Mouse (Mus musculus): ENCODE measurements around the gene Dtnbp1. TPM values are rescaled to one million over a fixed set of nuclear protein-coding genes. Genes with fewer than 3 reads are reported as not detected.

The Dtnbp1 gene
- polyA plus RNA-seq, 1 experiment from 2014 or later: 63.5 TPM

- Histone ChIP-seq H3K36me3 (ENCODE audit: control insufficient read depth, insufficient read depth, low read length) (0 out of 2 replicates have a peak, but pooled peaks cover 3% of the 10 kb centered on the region), H3K27ac (ENCODE audit: low read length) (no peak overlapping the region), H3K27me3 (ENCODE audit: control insufficient read depth, insufficient read depth, low read depth, low read length) (no peaks in the 10 kb centered on the region), H3K9me3 (ENCODE audit: control insufficient read depth, low read length) (no peaks in the 10 kb centered on the region), H3K4me2 (ENCODE audit: low read depth, low read length) (no peak overlapping the region), H3K4me1 (replicated peaks; ENCODE audit: control insufficient read depth, insufficient read depth, low read length) (peaks cover 10% of the 10 kb centered on the region), H3K9ac (ENCODE audit: low read length) (no peak overlapping the region), H3K4me3 (ENCODE audit: low read length) (no peak overlapping the region)
- no peak for ATAC-seq (ENCODE audit: low read depth)
- 67% methylated on average over 4 of the region's 4 CpGs for whole genome bisulfite sequencing
Measured at GRCm38 (mm10) chr13:44991936-44992335, 10.0 kb downstream of the Dtnbp1 start.

GRCm38 (mm10) chr13:44990073-44990682 lies 11.8 kb downstream of the Dtnbp1 start:
- H3K9ac ChIP-seq (ENCODE audit: low read length): no peak overlapping the region
- H3K9me3 ChIP-seq (ENCODE audit: control insufficient read depth, low read length): no peaks in the 10 kb centered on the region
- no peak for ATAC-seq (ENCODE audit: low read depth)
- no peak overlapping the region for H3K4me3 ChIP-seq (ENCODE audit: low read length)
- no peak overlapping the region for H3K4me2 ChIP-seq (ENCODE audit: low read depth, low read length)
- 77% methylated on average over 7 of the region's 7 CpGs for WGBS
- peaks cover 13% of the 10 kb centered on the region for H3K4me1 ChIP-seq (replicated peaks; ENCODE audit: control insufficient read depth, insufficient read depth, low read length)
- H3K27me3 ChIP-seq (ENCODE audit: control insufficient read depth, insufficient read depth, low read depth, low read length): no peaks in the 10 kb centered on the region
- H3K36me3 ChIP-seq (ENCODE audit: control insufficient read depth, insufficient read depth, low read length): 0 out of 2 replicates have a peak, but pooled peaks cover 3% of the 10 kb centered on the region
- no peak overlapping the region for H3K27ac ChIP-seq (ENCODE audit: low read length)

- ATAC-seq (ENCODE audit: low read depth): no peak
- Histone ChIP-seq H3K9me3 (ENCODE audit: control insufficient read depth, low read length) (no peaks in the 10 kb centered on the region), H3K4me1 (replicated peaks; ENCODE audit: control insufficient read depth, insufficient read depth, low read length) (0 out of 2 replicates have a peak, but pooled peaks cover 3% of the 10 kb centered on the region), H3K4me2 (ENCODE audit: low read depth, low read length) (no peak overlapping the region), H3K9ac (ENCODE audit: low read length) (no peak overlapping the region), H3K27ac (ENCODE audit: low read length) (no peak overlapping the region), H3K4me3 (ENCODE audit: low read length) (no peak overlapping the region), H3K36me3 (ENCODE audit: control insufficient read depth, insufficient read depth, low read length) (peaks cover 3% of the 10 kb centered on the region; the same call in 1 of the 2 replicates), H3K27me3 (ENCODE audit: control insufficient read depth, insufficient read depth, low read depth, low read length) (no peaks in the 10 kb centered on the region)
- 57% methylated on average over 2 of the region's 2 CpGs for WGBS
Measured at GRCm38 (mm10) chr13:44986352-44986751, 15.6 kb downstream of the Dtnbp1 start.

- Histone ChIP-seq H3K4me1 (replicated peaks; ENCODE audit: control insufficient read depth, insufficient read depth, low read length) (0 out of 2 replicates have a peak, but pooled peaks cover 3% of the 10 kb centered on the region), H3K4me3 (ENCODE audit: low read length) (no peak overlapping the region), H3K36me3 (ENCODE audit: control insufficient read depth, insufficient read depth, low read length) (peaks cover 5% of the 10 kb centered on the region; the same call in 1 of the 2 replicates), H3K27me3 (ENCODE audit: control insufficient read depth, insufficient read depth, low read depth, low read length) (no peaks in the 10 kb centered on the region), H3K27ac (ENCODE audit: low read length) (no peak overlapping the region), H3K4me2 (ENCODE audit: low read depth, low read length) (no peak overlapping the region), H3K9me3 (ENCODE audit: control insufficient read depth, low read length) (no peaks in the 10 kb centered on the region), H3K9ac (ENCODE audit: low read length) (no peak overlapping the region)
- ATAC-seq (ENCODE audit: low read depth): no peak
- 61% methylated on average over 2 of the region's 2 CpGs for WGBS
Measured at GRCm38 (mm10) chr13:44985321-44985720, 16.6 kb downstream of the Dtnbp1 start.

- H3K27me3 ChIP-seq (ENCODE audit: control insufficient read depth, insufficient read depth, low read depth, low read length): no peaks in the 10 kb centered on the region
- 78% methylated on average over 5 of the region's 5 CpGs for WGBS
- H3K9ac ChIP-seq (ENCODE audit: low read length): no peak overlapping the region
Measured at GRCm38 (mm10) chr13:44983635-44984401, 18.1 kb downstream of the Dtnbp1 start.

GRCm38 (mm10) chr13:44982799-44983198 lies 19.1 kb downstream of the Dtnbp1 start:
- Histone ChIP-seq H3K4me3 (ENCODE audit: low read length) (no peak overlapping the region), H3K27ac (ENCODE audit: low read length) (no peak overlapping the region), H3K9ac (ENCODE audit: low read length) (no peak overlapping the region), H3K36me3 (ENCODE audit: control insufficient read depth, insufficient read depth, low read length) (peaks cover 2% of the 10 kb centered on the region; the same call in 1 of the 2 replicates), H3K9me3 (ENCODE audit: control insufficient read depth, low read length) (no peaks in the 10 kb centered on the region), H3K27me3 (ENCODE audit: control insufficient read depth, insufficient read depth, low read depth, low read length) (no peaks in the 10 kb centered on the region), H3K4me2 (ENCODE audit: low read depth, low read length) (no peak overlapping the region), H3K4me1 (replicated peaks; ENCODE audit: control insufficient read depth, insufficient read depth, low read length) (0 out of 2 replicates have a peak, but pooled peaks cover 3% of the 10 kb centered on the region)
- 68% methylated on average over 7 of the region's 7 CpGs for WGBS
- no peak for ATAC-seq (ENCODE audit: low read depth)

More at GRCm38 (mm10) chr13:44983635-44984401, 18.1 kb downstream of the Dtnbp1 start:
- 0 out of 2 replicates have a peak, but pooled peaks cover 3% of the 10 kb centered on the region for H3K4me1 ChIP-seq (replicated peaks; ENCODE audit: control insufficient read depth, insufficient read depth, low read length)
- no peak overlapping the region for H3K4me3 ChIP-seq (ENCODE audit: low read length)
- no peak overlapping the region for H3K4me2 ChIP-seq (ENCODE audit: low read depth, low read length)
- H3K9me3 ChIP-seq (ENCODE audit: control insufficient read depth, low read length): no peaks in the 10 kb centered on the region
- peaks cover 2% of the 10 kb centered on the region; the same call in 1 of the 2 replicates for H3K36me3 ChIP-seq (ENCODE audit: control insufficient read depth, insufficient read depth, low read length)
- no peak for ATAC-seq (ENCODE audit: low read depth)
- no peak overlapping the region for H3K27ac ChIP-seq (ENCODE audit: low read length)

- Histone ChIP-seq H3K36me3 (ENCODE audit: control insufficient read depth, insufficient read depth, low read length) (0 out of 2 replicates have a peak, but pooled peaks cover 2% of the 10 kb centered on the region), H3K4me1 (replicated peaks; ENCODE audit: control insufficient read depth, insufficient read depth, low read length) (no peaks in the 10 kb centered on the region), H3K4me3 (ENCODE audit: low read length) (no peak overlapping the region), H3K4me2 (ENCODE audit: low read depth, low read length) (no peak overlapping the region), H3K9me3 (ENCODE audit: control insufficient read depth, low read length) (no peaks in the 10 kb centered on the region), H3K27ac (ENCODE audit: low read length) (no peak overlapping the region), H3K9ac (ENCODE audit: low read length) (no peak overlapping the region), H3K27me3 (ENCODE audit: control insufficient read depth, insufficient read depth, low read depth, low read length) (no peaks in the 10 kb centered on the region)
- ATAC-seq (ENCODE audit: low read depth): no peak
- WGBS: 85% methylated on average over 7 of the region's 7 CpGs
Measured at GRCm38 (mm10) chr13:44979433-44979832, 22.5 kb downstream of the Dtnbp1 start.

GRCm38 (mm10) chr13:44977483-44978141 lies 24.3 kb downstream of the Dtnbp1 start:
- no peak for ATAC-seq (ENCODE audit: low read depth)
- Histone ChIP-seq H3K4me1 (replicated peaks; ENCODE audit: control insufficient read depth, insufficient read depth, low read length) (no peaks in the 10 kb centered on the region), H3K4me3 (ENCODE audit: low read length) (no peak overlapping the region), H3K27ac (ENCODE audit: low read length) (no peak overlapping the region), H3K27me3 (ENCODE audit: control insufficient read depth, insufficient read depth, low read depth, low read length) (no peaks in the 10 kb centered on the region), H3K9me3 (ENCODE audit: control insufficient read depth, low read length) (no peaks in the 10 kb centered on the region), H3K36me3 (ENCODE audit: control insufficient read depth, insufficient read depth, low read length) (0 out of 2 replicates have a peak, but pooled peaks cover 2% of the 10 kb centered on the region), H3K9ac (ENCODE audit: low read length) (no peak overlapping the region), H3K4me2 (ENCODE audit: low read depth, low read length) (no peak overlapping the region)
- 86% methylated on average over 2 of the region's 2 CpGs for WGBS

GRCm38 (mm10) chr13:44977059-44977458 lies 24.9 kb downstream of the Dtnbp1 start:
- Histone ChIP-seq H3K27me3 (ENCODE audit: control insufficient read depth, insufficient read depth, low read depth, low read length) (no peaks in the 10 kb centered on the region), H3K4me3 (ENCODE audit: low read length) (no peak overlapping the region), H3K27ac (ENCODE audit: low read length) (no peak overlapping the region), H3K9ac (ENCODE audit: low read length) (no peak overlapping the region), H3K4me1 (replicated peaks; ENCODE audit: control insufficient read depth, insufficient read depth, low read length) (no peaks in the 10 kb centered on the region), H3K36me3 (ENCODE audit: control insufficient read depth, insufficient read depth, low read length) (0 out of 2 replicates have a peak, but pooled peaks cover 2% of the 10 kb centered on the region), H3K9me3 (ENCODE audit: control insufficient read depth, low read length) (no peaks in the 10 kb centered on the region), H3K4me2 (ENCODE audit: low read depth, low read length) (no peak overlapping the region)
- 78% methylated on average over 2 of the region's 2 CpGs for WGBS
- no peak for ATAC-seq (ENCODE audit: low read depth)
